In genomic region chr10:113027300-113027699, GRCm38 (mm10) we compare ENCODE assay signal across 8 mouse cellular contexts.
DNase-seq lines count a peak whose midpoint lies in the region; ATAC-seq and TF ChIP-seq lines count a peak whose summit lies in the region.
"Had no signal": no experiment of that assay in that cellular context is flagged by ENCODE, and none has a peak within 500 bp of the region (broad histone marks: within the 10 kb centered on the region; RNA-seq: fewer than 3 reads in every experiment).

No protein-coding gene starts in this region.

- no peak overlapping the region for H3K4me2 ChIP-seq in kidney, embryonic 15.5 days
- H3K4me2 ChIP-seq: embryonic facial prominence, embryonic 15.5 days had no signal

- in situ Hi-C loops in ES-E14 (cut with MboI; ENCODE audit: low sequenced_read_pairs in 2 of 2, unreplicated experiment in 2 of 2): no loop called here

- H3K9ac ChIP-seq in kidney, embryonic 15.5 days: no peak overlapping the region
- H3K9ac ChIP-seq in ES-E14 (ENCODE audit: insufficient read depth, low read depth, low read length, poor library complexity, severe bottlenecking): no peak overlapping the region
- H3K9ac ChIP-seq: embryonic facial prominence, embryonic 15.5 days had no signal

- no peak overlapping the region for H3K27ac ChIP-seq in kidney, embryonic 15.5 days
- no peak overlapping the region for H3K27ac ChIP-seq in ES-E14 (ENCODE audit: insufficient read depth, low read depth, low read length, poor library complexity, severe bottlenecking)
- H3K27ac ChIP-seq: embryonic facial prominence, embryonic 15.5 days had no signal

- WGBS in kidney, embryonic 15.5 days: 18% methylated on average over 5 of the region's 5 CpGs

- H3K27me3 ChIP-seq in kidney, embryonic 15.5 days: no peaks in the 10 kb centered on the region
- H3K27me3 ChIP-seq: embryonic facial prominence, embryonic 15.5 days had no signal

- H3K9me3 ChIP-seq in kidney, embryonic 15.5 days (replicated peaks): no peaks in the 10 kb centered on the region
- H3K9me3 ChIP-seq in ES-E14 (ENCODE audit: control insufficient read depth, insufficient read depth, low read depth, low read length): no peaks in the 10 kb centered on the region
- H3K9me3 ChIP-seq: embryonic facial prominence, embryonic 15.5 days had no signal

- DNase-seq in kidney, postnatal 4 days: no peak
- peak; percentile 15 for DNase-seq in ES-E14 (ENCODE audit: low read depth, low spot score)
- peak; percentile 59 for DNase-seq in brain, adult 2 months (ENCODE audit: low read depth, low spot score)
- peak; percentile 43 for DNase-seq in layer of hippocampus, adult 9-10 months (ENCODE audit: low spot score)
- DNase-seq in spleen, postnatal 10 days (ENCODE audit: low spot score in 2 of 2): no peak
- no peak for DNase-seq in spleen, postnatal 4 days (ENCODE audit: low spot score in 2 of 2)

- 0 out of 2 replicates have a peak, but pooled peaks cover 2% of the 10 kb centered on the region for H3K4me1 ChIP-seq in kidney, embryonic 15.5 days
- no peaks in the 10 kb centered on the region for H3K4me1 ChIP-seq in ES-E14 (ENCODE audit: control insufficient read depth in 2 of 2, insufficient read depth in 2 of 2, low read length in 2 of 2, poor library complexity in 1 of 2)
- H3K4me1 ChIP-seq: embryonic facial prominence, embryonic 15.5 days had no signal

- no peaks in the 10 kb centered on the region for H3K36me3 ChIP-seq in kidney, embryonic 15.5 days
- no peaks in the 10 kb centered on the region for H3K36me3 ChIP-seq in ES-E14 (ENCODE audit: control insufficient read depth, insufficient read depth, low read length, poor library complexity, severe bottlenecking)
- H3K36me3 ChIP-seq: embryonic facial prominence, embryonic 15.5 days had no signal

- 0 out of 2 replicates have a peak, but pooled peaks have one; percentile 56 for ATAC-seq in kidney, embryonic 15.5 days (replicated peaks; ENCODE audit: low FRiP score)

- H3K4me3 ChIP-seq in kidney, embryonic 15.5 days (replicated peaks): no peak overlapping the region
- H3K4me3 ChIP-seq in ES-E14 (ENCODE audit: insufficient read depth in 1 of 2, low read depth in 1 of 2, low read length in 2 of 2, poor library complexity in 1 of 2, severe bottlenecking in 1 of 2): no peak overlapping the region
- H3K4me3 ChIP-seq: embryonic facial prominence, embryonic 15.5 days had no signal

TF ChIP-seq in ES-E14, 5 proteins besides CTCF, POLR2A, EP300 and RAD21:
- TF ChIP-seq CHD2 (IDR thresholded peaks at IDR 0.05; ENCODE audit: low read depth, low read length) (no peak), ZC3H11A (IDR thresholded peaks at IDR 0.05; ENCODE audit: borderline replicate concordance, low read depth, low read length) (no peak), HCFC1 (IDR thresholded peaks at IDR 0.05; ENCODE audit: borderline replicate concordance, insufficient read depth, low read length) (no peak), ZNF384 (IDR thresholded peaks at IDR 0.05; ENCODE audit: low read depth, low read length) (no peak), MAFK (IDR thresholded peaks at IDR 0.05; ENCODE audit: insufficient read depth, low read depth, low read length) (no peak)

Comparison
In these comparisons a context has a peak if more than half of its experiments do, and no peak if none do; other contexts are left out.
1. DNase-seq: peak in ES-E14 (single experiment), brain, adult 2 months (single experiment) and layer of hippocampus, adult 9-10 months (single experiment); none in kidney, postnatal 4 days (0 of 2), spleen, postnatal 10 days (0 of 2) and spleen, postnatal 4 days (0 of 2).